Mouse (Mus musculus): ENCODE data around the gene Piezo1.

DNA sequence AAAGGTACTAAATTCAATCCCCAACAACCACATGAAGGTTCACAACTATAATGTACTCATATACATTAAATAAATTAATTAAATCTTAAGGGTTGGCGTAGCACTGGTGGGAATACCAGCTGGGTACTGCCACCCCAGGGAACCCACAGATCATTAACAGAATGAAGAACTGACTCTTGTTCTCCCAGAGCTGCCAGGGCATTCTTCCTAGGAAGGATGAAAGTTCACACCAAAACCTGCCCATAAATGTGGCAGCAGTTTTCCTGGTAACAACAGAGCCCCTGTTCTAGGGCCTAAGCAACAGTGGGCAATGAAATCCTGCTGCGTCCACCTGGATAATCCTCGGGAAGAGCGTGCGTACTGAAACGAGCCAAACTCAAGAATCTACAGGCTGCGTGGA lies 108.8 kb downstream of the Piezo1 start:
- TF ChIP-seq CTCF (IDR thresholded peaks at IDR 0.05; ENCODE audit: control insufficient read depth, insufficient read depth, insufficient read length) (no peak), MYOD1 (IDR thresholded peaks at IDR 0.05; ENCODE audit: control insufficient read depth, insufficient read length, low read depth) (no peak), MYOG (IDR thresholded peaks at IDR 0.05; ENCODE audit: control insufficient read depth, extremely low read depth, insufficient read length) (no peak), USF1 (IDR thresholded peaks at IDR 0.05; ENCODE audit: low read depth) (no peak), CEBPB (IDR thresholded peaks at IDR 0.05; ENCODE audit: low read depth) (no peak), MAX (IDR thresholded peaks at IDR 0.05) (no peak)
